Mouse (Mus musculus) liver, embryonic 15.5 days (tissue): ENCODE results near the gene Abca13. TPM values are rescaled to one million over a fixed set of nuclear protein-coding genes. Genes with fewer than 3 reads are reported as not detected.

Source experiments
- ATAC-seq: fragments of 200-750 bp; cut with Nextera tagmentation; 2 replicates; pipeline ENCODE4 v1.8.0; 2017; ENCODE audit warnings: moderate number of reproducible peaks, mild to moderate bottlenecking, moderate library complexity; ENCODE audit not compliant: insufficient read depth
- H3K27ac ChIP-seq: fragments of 300-500 bp; sonication (generic); replicated peaks from 2 replicates; pipeline ENCODE4 v1.5.1; 2015; ENCODE audit warnings: mild to moderate bottlenecking, inconsistent platforms
- H3K27me3 ChIP-seq: fragments of 300-500 bp; sonication (generic); 2 replicates; pipeline ENCODE4 v1.6.1; 2015; ENCODE audit warnings: mild to moderate bottlenecking, inconsistent platforms
- H3K36me3 ChIP-seq: fragments of 300-500 bp; sonication (generic); replicated peaks from 2 replicates; pipeline ENCODE4 v1.6.1; 2015; ENCODE audit warnings: moderate library complexity, mild to moderate bottlenecking, inconsistent platforms
- H3K4me1 ChIP-seq: fragments of 300-500 bp; sonication (generic); replicated peaks from 2 replicates; pipeline ENCODE4 v1.6.1; 2015; ENCODE audit warnings: inconsistent platforms
- H3K4me2 ChIP-seq: fragments of 300-500 bp; sonication (generic); 2 replicates; pipeline ENCODE4 v1.6.1; 2015; ENCODE audit warnings: moderate library complexity, mild to moderate bottlenecking, inconsistent platforms
- H3K4me3 ChIP-seq: fragments of 300-500 bp; sonication (generic); replicated peaks from 2 replicates; pipeline ENCODE4 v1.5.1; 2015; ENCODE audit warnings: mild to moderate bottlenecking, inconsistent platforms
- H3K9ac ChIP-seq: fragments of 300-500 bp; sonication (generic); 2 replicates; pipeline ENCODE4 v1.6.1; 2015; ENCODE audit warnings: moderate library complexity, mild to moderate bottlenecking, inconsistent platforms
- H3K9me3 ChIP-seq: fragments of 300-500 bp; sonication (generic); replicated peaks from 2 replicates; pipeline ENCODE4 v1.6.1; 2016; ENCODE audit warnings: inconsistent platforms
- WGBS: fragments of 180-500 bp; shearing (Covaris S2); methylation state at CpG from one replicate; pipeline ENCODE4 v1.1.7; 2015; ENCODE audit warnings: mixed read lengths; ENCODE audit not compliant: insufficient replicate concordance; 5-methylcytosine and 5-hydroxymethylcytosine counted together
- polyA plus RNA-seq: library from polyadenylated mRNA; unstranded; fragments of >200 nt; fragmentation: Nextera tagmentation; extraction: Ambion mirVana; gene quantifications from 2 replicates; pipeline ENCODE4 v1.2.1, GENCODE M21; 2015

The Abca13 gene
- polyA plus RNA-seq, 1 experiment from 2014 or later: 0.29 TPM

DNA sequence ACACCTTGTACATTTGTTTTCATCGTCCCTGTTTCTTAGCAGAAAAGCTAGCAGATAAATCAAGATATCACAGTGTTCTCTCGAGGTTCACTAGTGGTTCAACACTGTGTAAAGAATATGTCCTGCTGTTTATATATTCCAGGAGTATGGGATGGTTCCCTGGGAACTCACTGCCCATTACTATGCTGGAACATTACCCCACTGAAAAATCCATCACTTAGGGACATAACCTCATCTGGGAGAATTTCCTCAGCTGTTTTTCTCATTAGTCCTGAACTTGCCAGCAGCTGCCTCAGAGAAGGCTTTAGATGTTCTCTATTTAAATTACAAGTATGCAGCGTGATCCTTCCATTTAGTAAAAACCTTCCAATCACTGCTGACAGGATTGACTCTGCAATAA lies 513.4 kb downstream of the Abca13 start:
- H3K36me3 ChIP-seq: no peaks in the 10 kb centered on the region
- no peak overlapping the region for H3K4me3 ChIP-seq
- H3K27ac ChIP-seq: no peak overlapping the region
- ATAC-seq: no peak
- H3K27me3 ChIP-seq: no peaks in the 10 kb centered on the region
- H3K4me2 ChIP-seq: no peak overlapping the region
- no peaks in the 10 kb centered on the region for H3K9me3 ChIP-seq
- no peak overlapping the region for H3K9ac ChIP-seq
- no peaks in the 10 kb centered on the region for H3K4me1 ChIP-seq
- WGBS: 43% methylated on average over 3 of the region's 3 CpGs

DNA sequence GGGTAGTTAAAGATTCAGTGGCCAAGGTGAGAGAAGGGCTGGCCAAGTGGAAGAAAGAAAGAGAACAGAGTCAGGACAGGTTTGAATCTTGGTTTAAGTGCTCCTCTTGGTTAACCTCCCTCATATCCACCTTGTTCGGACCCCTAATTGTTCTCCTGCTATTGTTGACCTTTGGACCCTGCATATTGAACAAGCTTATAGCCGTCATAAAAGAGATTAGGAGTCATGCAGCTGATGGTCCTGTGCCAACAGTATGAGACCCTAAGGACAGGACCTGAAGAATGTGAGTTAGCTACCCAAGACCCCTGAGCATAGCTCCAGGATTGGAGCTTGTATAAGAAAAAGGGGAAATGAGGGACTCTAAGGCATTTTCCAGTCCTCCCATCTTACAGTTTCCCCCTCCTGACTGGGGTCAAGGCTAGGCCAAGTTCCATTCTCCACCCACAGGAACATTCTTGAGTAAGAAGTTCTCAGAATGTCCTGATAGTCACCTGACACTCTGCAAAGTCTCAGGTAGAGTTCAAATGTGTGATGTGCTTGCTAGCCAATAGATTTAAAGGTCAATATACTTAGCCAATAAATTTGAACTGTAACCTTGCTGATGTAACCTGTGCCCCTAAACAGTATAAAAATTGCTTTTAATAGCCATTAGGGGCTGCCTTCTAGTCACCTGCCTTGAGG lies 536.2 kb downstream of the Abca13 start:
- Histone ChIP-seq H3K36me3 (no peaks in the 10 kb centered on the region), H3K27me3 (no peaks in the 10 kb centered on the region), H3K4me3 (no peak overlapping the region), H3K27ac (no peak overlapping the region), H3K4me2 (no peak overlapping the region), H3K9ac (no peak overlapping the region), H3K9me3 (no peaks in the 10 kb centered on the region), H3K4me1 (no peaks in the 10 kb centered on the region)
- 40% methylated on average over 2 of the region's 2 CpGs for WGBS
- no peak for ATAC-seq

DNA sequence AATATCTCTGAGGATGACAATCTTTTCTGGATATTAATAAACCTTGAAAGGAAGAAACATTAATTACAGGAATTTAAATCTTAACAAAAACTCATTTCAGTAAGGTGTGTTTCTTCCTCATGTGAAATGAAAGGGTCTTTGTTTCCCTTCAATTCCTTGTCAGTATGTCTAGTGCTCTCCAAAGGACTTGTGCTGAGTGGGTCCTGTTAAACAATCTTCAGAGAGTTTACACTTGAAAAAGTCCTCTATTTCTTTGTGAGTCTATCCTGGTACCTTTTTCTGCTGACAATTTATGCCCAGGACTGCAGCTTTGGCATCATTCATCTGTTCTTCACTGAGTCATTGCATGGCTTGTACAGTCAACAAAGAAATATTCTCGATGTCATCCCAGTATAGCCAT lies 539.6 kb downstream of the Abca13 start:
- WGBS: 53% methylated on average over 1 of the region's 1 CpGs
- no peak for ATAC-seq
- no peak overlapping the region for H3K27ac ChIP-seq
- H3K9me3 ChIP-seq: no peaks in the 10 kb centered on the region
- no peaks in the 10 kb centered on the region for H3K36me3 ChIP-seq
- H3K4me3 ChIP-seq: no peak overlapping the region
- H3K4me1 ChIP-seq: no peaks in the 10 kb centered on the region
- H3K27me3 ChIP-seq: no peaks in the 10 kb centered on the region
- no peak overlapping the region for H3K4me2 ChIP-seq
- no peak overlapping the region for H3K9ac ChIP-seq

Other genes with a start within 250 kb of the Abca13 start
- 0.05 and 0.08 TPM in 2 replicates for gene Pkd1l1, start 218.7 kb upstream of the Abca13 start, polyA plus RNA-seq
- 6.8 and 7.9 TPM in 2 replicates for gene Hus1, start 180.8 kb upstream of the Abca13 start, polyA plus RNA-seq
- gene Gm11992, start 143.3 kb upstream of the Abca13 start, polyA plus RNA-seq: 0.03 and 0.05 TPM in 2 replicates
- gene Sun3, start 143.0 kb upstream of the Abca13 start, polyA plus RNA-seq: not detected in 2 replicates
- gene Upp1, start 73.8 kb upstream of the Abca13 start, polyA plus RNA-seq: 1.2 and 1.8 TPM in 2 replicates